12 mouse cellular contexts compared by ENCODE assay signal in genomic region chr7:136058751-136059681, GRCm38 (mm10).
DNase-seq lines count a peak whose midpoint lies in the region; ATAC-seq lines count a peak whose summit lies in the region.
"Had no signal": no experiment of that assay in that cellular context is flagged by ENCODE, and none has a peak within 500 bp of the region (broad histone marks: within the 10 kb centered on the region; RNA-seq: fewer than 3 reads in every experiment).

No protein-coding gene starts in this region.

- no peak for DNase-seq in intestine, embryonic 14.5 days (ENCODE audit: low spot score)
- peak; percentile 62 for DNase-seq in embryonic facial prominence, embryonic 11.5 days (ENCODE audit: low spot score)
- DNase-seq in embryonic facial prominence, embryonic 14.5 days (ENCODE audit: low spot score), result peak; percentile 59
- DNase-seq in right cerebral cortex, postnatal 25 days, result no peak
- no peak for DNase-seq in testis, postnatal 14 days (ENCODE audit: low spot score)
- DNase-seq: cerebellum, adult 8-10 months; kidney, postnatal 4 days; liver, postnatal 0 days; thymus, postnatal 36 days had no signal

- H3K36me3 ChIP-seq in intestine, embryonic 14.5 days (ENCODE audit: control insufficient read depth, insufficient read depth, low read length), result no peaks in the 10 kb centered on the region
- no peaks in the 10 kb centered on the region for H3K36me3 ChIP-seq in intestine, embryonic 15.5 days
- H3K36me3 ChIP-seq in embryonic facial prominence, embryonic 11.5 days (replicated peaks; ENCODE audit: control insufficient read depth, insufficient read depth, low read depth, low read length), result no peaks in the 10 kb centered on the region
- no peaks in the 10 kb centered on the region for H3K36me3 ChIP-seq in embryonic facial prominence, embryonic 14.5 days (ENCODE audit: control insufficient read depth, insufficient read depth, low read length)
- H3K36me3 ChIP-seq in limb, embryonic 13.5 days, result no peaks in the 10 kb centered on the region

- no peak for ATAC-seq in intestine, embryonic 14.5 days (replicated peaks; ENCODE audit: low FRiP score, low TSS enrichment, low read depth)
- ATAC-seq in intestine, embryonic 15.5 days, result no peak
- ATAC-seq in embryonic facial prominence, embryonic 11.5 days (replicated peaks; ENCODE audit: insufficient number of reproducible peaks, low FRiP score, low TSS enrichment, low read depth), result peak; percentile 67; the same call in 1 of the 2 replicates
- peak; percentile 45; the same call in 1 of the 2 replicates for ATAC-seq in embryonic facial prominence, embryonic 14.5 days (ENCODE audit: low read depth)
- peak; percentile 73 for ATAC-seq in limb, embryonic 13.5 days (ENCODE audit: low FRiP score, low read depth)
- ATAC-seq: liver, postnatal 0 days had no signal

- WGBS in intestine, embryonic 14.5 days, result 49% methylated on average over 14 of the region's 14 CpGs
- 50% methylated on average over 14 of the region's 14 CpGs for WGBS in intestine, embryonic 15.5 days
- 33% methylated on average over 14 of the region's 14 CpGs for WGBS in embryonic facial prominence, embryonic 11.5 days
- WGBS in embryonic facial prominence, embryonic 14.5 days, result 33% methylated on average over 14 of the region's 14 CpGs
- 13% methylated on average over 14 of the region's 14 CpGs for WGBS in limb, embryonic 13.5 days

- peaks cover 22% of the 10 kb centered on the region for H3K4me1 ChIP-seq in intestine, embryonic 14.5 days (replicated peaks; ENCODE audit: control insufficient read depth, insufficient read depth, low read length)
- peaks cover 5% of the 10 kb centered on the region for H3K4me1 ChIP-seq in intestine, embryonic 15.5 days (replicated peaks)
- peaks cover 8% of the 10 kb centered on the region for H3K4me1 ChIP-seq in embryonic facial prominence, embryonic 11.5 days (ENCODE audit: control insufficient read depth, insufficient read depth, low read length)
- H3K4me1 ChIP-seq in embryonic facial prominence, embryonic 14.5 days (ENCODE audit: control insufficient read depth, insufficient read depth, low read length), result peaks cover 37% of the 10 kb centered on the region
- H3K4me1 ChIP-seq in limb, embryonic 13.5 days, result peaks cover 62% of the 10 kb centered on the region

- no peak overlapping the region for H3K9ac ChIP-seq in intestine, embryonic 14.5 days (ENCODE audit: low read length)
- H3K9ac ChIP-seq in intestine, embryonic 15.5 days, result no peak overlapping the region
- H3K9ac ChIP-seq in embryonic facial prominence, embryonic 11.5 days (replicated peaks; ENCODE audit: low read length), result no peak overlapping the region; the same call in 1 of the 2 replicates
- no peak overlapping the region for H3K9ac ChIP-seq in embryonic facial prominence, embryonic 14.5 days (ENCODE audit: low read depth, low read length)
- no peak overlapping the region for H3K9ac ChIP-seq in limb, embryonic 13.5 days
- H3K9ac ChIP-seq: liver, postnatal 0 days had no signal

- H3K27ac ChIP-seq in intestine, embryonic 14.5 days (ENCODE audit: low read depth), result peak overlapping the region; percentile 3; the same call in 1 of the 2 replicates
- no peak overlapping the region for H3K27ac ChIP-seq in intestine, embryonic 15.5 days
- peak overlapping the region; percentile 60 for H3K27ac ChIP-seq in embryonic facial prominence, embryonic 11.5 days (replicated peaks; ENCODE audit: low read depth, low read length)
- H3K27ac ChIP-seq in embryonic facial prominence, embryonic 14.5 days (replicated peaks; ENCODE audit: low read depth, low read length), result peak overlapping the region; percentile 67
- H3K27ac ChIP-seq in limb, embryonic 13.5 days, result peak overlapping the region; percentile 87
- H3K27ac ChIP-seq: left cerebral cortex, adult 2 months had no signal

- H3K9me3 ChIP-seq in intestine, embryonic 14.5 days (ENCODE audit: control insufficient read depth, low read length), result no peaks in the 10 kb centered on the region
- H3K9me3 ChIP-seq in intestine, embryonic 15.5 days, result no peaks in the 10 kb centered on the region
- H3K9me3 ChIP-seq in embryonic facial prominence, embryonic 11.5 days (replicated peaks; ENCODE audit: control insufficient read depth, low read length), result no peaks in the 10 kb centered on the region
- no peaks in the 10 kb centered on the region for H3K9me3 ChIP-seq in embryonic facial prominence, embryonic 14.5 days (ENCODE audit: control insufficient read depth, low read length)
- no peaks in the 10 kb centered on the region for H3K9me3 ChIP-seq in limb, embryonic 13.5 days

- H3K27me3 ChIP-seq in intestine, embryonic 14.5 days (replicated peaks; ENCODE audit: control insufficient read depth, insufficient read depth, low read length), result no peaks in the 10 kb centered on the region
- no peaks in the 10 kb centered on the region for H3K27me3 ChIP-seq in intestine, embryonic 15.5 days (replicated peaks)
- no peaks in the 10 kb centered on the region for H3K27me3 ChIP-seq in embryonic facial prominence, embryonic 11.5 days (ENCODE audit: control insufficient read depth, insufficient read depth, low read length)
- H3K27me3 ChIP-seq in embryonic facial prominence, embryonic 14.5 days (replicated peaks; ENCODE audit: control insufficient read depth, insufficient read depth, low read length), result no peaks in the 10 kb centered on the region; the same call in 1 of the 2 replicates
- peaks cover 26% of the 10 kb centered on the region for H3K27me3 ChIP-seq in limb, embryonic 13.5 days

- no peak overlapping the region for H3K4me2 ChIP-seq in intestine, embryonic 14.5 days (ENCODE audit: low read length)
- H3K4me2 ChIP-seq in intestine, embryonic 15.5 days (replicated peaks), result no peak overlapping the region
- H3K4me2 ChIP-seq in embryonic facial prominence, embryonic 11.5 days (ENCODE audit: low read depth, low read length), result no peak overlapping the region
- no peak overlapping the region; the same call in 1 of the 2 replicates for H3K4me2 ChIP-seq in embryonic facial prominence, embryonic 14.5 days (ENCODE audit: low read depth, low read length)
- peak overlapping the region; percentile 62 for H3K4me2 ChIP-seq in limb, embryonic 13.5 days (replicated peaks)

- H3K4me3 ChIP-seq in intestine, embryonic 14.5 days (ENCODE audit: low read depth, low read length), result no peak overlapping the region
- no peak overlapping the region for H3K4me3 ChIP-seq in intestine, embryonic 15.5 days (replicated peaks)
- H3K4me3 ChIP-seq in embryonic facial prominence, embryonic 11.5 days (ENCODE audit: low read depth, low read length), result no peak overlapping the region
- no peak overlapping the region for H3K4me3 ChIP-seq in embryonic facial prominence, embryonic 14.5 days (ENCODE audit: low read depth, low read length)
- no peak overlapping the region for H3K4me3 ChIP-seq in limb, embryonic 13.5 days
- H3K4me3 ChIP-seq: left cerebral cortex, adult 2 months had no signal

Comparison
In these comparisons a context has a peak if more than half of its experiments do, and no peak if none do; other contexts are left out.
1. ATAC-seq: peak in embryonic facial prominence, embryonic 11.5 days (single experiment), embryonic facial prominence, embryonic 14.5 days (single experiment) and limb, embryonic 13.5 days (single experiment); none in intestine, embryonic 14.5 days (single experiment) and intestine, embryonic 15.5 days (single experiment).
2. DNase-seq: peak in embryonic facial prominence, embryonic 11.5 days (single experiment) and embryonic facial prominence, embryonic 14.5 days (single experiment); none in intestine, embryonic 14.5 days (single experiment), right cerebral cortex, postnatal 25 days (single experiment) and testis, postnatal 14 days (single experiment).